Mouse (Mus musculus) hindbrain, embryonic 13.5 days (tissue): ENCODE measurements at regions not wholly inside any gene's neighbourhood (a gene's known extent, or its start where the extent isn't known, plus 50 kb on each side); places are given as distances from the start of the nearest gene placed in this dataset.
"Not testable (repeated sequence)": the region's sequence is repeated elsewhere in the genome, so short reads cannot be mapped to it uniquely, and the experiment has no call there.

Source experiments
- ATAC-seq: fragments of 200-750 bp; cut with Nextera tagmentation; 2 replicates; pipeline ENCODE4 v1.8.0; 2017; ENCODE audit warnings: moderate TSS enrichment; ENCODE audit not compliant: low FRiP score
- H3K27ac ChIP-seq: fragments of 300-500 bp; sonication (generic); 2 replicates; pipeline ENCODE4 v1.5.1; 2015; ENCODE audit warnings: inconsistent platforms, mild to moderate bottlenecking, moderate library complexity
- H3K27me3 ChIP-seq: fragments of 300-500 bp; sonication (generic); 2 replicates; pipeline ENCODE4 v1.6.1; 2015; ENCODE audit warnings: mild to moderate bottlenecking, inconsistent platforms
- H3K36me3 ChIP-seq: fragments of 300-500 bp; sonication (generic); 2 replicates; pipeline ENCODE4 v1.6.1; 2015; ENCODE audit warnings: mild to moderate bottlenecking, inconsistent platforms
- H3K4me1 ChIP-seq: fragments of 300-500 bp; sonication (generic); replicated peaks from 2 replicates; pipeline ENCODE4 v1.6.1; 2015; ENCODE audit warnings: inconsistent platforms
- H3K4me2 ChIP-seq: fragments of 300-500 bp; sonication (generic); 2 replicates; pipeline ENCODE4 v1.6.1; 2015; ENCODE audit warnings: inconsistent platforms, mild to moderate bottlenecking, moderate library complexity
- H3K4me3 ChIP-seq: fragments of 300-500 bp; sonication (generic); 2 replicates; pipeline ENCODE4 v1.5.1; 2015; ENCODE audit warnings: mild to moderate bottlenecking, inconsistent platforms
- H3K9ac ChIP-seq: fragments of 300-500 bp; sonication (generic); 2 replicates; pipeline ENCODE4 v1.6.1; 2015; ENCODE audit warnings: mild to moderate bottlenecking, inconsistent platforms
- H3K9me3 ChIP-seq: fragments of 300-500 bp; sonication (generic); 2 replicates; pipeline ENCODE4 v1.6.1; 2016; ENCODE audit warnings: inconsistent platforms
- WGBS: fragments of 180-500 bp; shearing (Covaris S2); methylation state at CpG from one replicate; pipeline ENCODE4 v1.1.7; 2015; 5-methylcytosine and 5-hydroxymethylcytosine counted together

DNA sequence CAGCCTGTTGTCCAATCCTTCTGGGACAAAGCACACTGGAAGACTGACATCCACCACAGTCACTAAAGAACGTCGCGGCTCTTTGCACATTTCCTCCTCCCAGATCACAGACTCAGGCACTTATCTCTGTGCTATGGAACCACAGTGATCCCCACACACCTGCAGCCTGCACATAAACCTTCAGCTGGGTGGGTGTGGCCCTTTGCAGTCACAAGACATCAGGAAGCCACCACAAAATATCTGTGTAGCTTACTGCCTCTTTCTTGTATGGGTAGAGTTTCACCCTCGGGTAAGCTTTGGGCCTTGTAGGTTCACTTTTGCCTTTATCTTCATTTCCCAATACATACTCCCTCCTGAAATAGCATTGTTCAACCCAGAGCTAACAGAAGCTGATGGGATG lies 496.1 kb downstream of the Dad1 start:
- 75% methylated on average over 4 of the region's 4 CpGs for WGBS

DNA sequence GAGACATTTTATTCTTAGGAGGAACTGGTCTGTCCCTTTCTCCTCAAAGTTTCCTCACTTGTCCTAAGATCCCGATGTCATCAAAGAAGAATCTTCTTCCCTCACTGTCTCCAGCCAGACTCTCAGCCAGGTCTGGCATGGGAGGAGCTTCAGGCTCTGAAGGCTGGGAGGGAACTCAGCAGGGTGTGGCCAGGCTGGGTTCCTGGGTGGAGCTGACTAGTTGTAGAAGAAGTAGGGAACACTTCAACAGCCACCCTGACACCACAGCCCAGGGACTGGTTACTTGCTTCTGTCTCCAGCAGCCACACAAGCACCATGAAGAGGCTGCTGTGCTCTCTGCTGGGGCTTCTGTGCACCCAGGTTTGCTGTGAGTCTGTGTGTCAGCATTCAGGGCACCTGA lies 496.8 kb downstream of the Dad1 start:
- H3K4me2 ChIP-seq, H3K4me3 ChIP-seq, ATAC-seq, H3K9ac ChIP-seq, H3K27me3 ChIP-seq, H3K9me3 ChIP-seq, H3K4me1 ChIP-seq, H3K36me3 ChIP-seq, H3K27ac ChIP-seq: not testable (repeated sequence)
- WGBS, result no CpG with 5 or more reads among the region's 1 CpGs

More for the DNA sequence above, 496.1 kb downstream of the Dad1 start:
- H3K27me3 ChIP-seq, H3K9ac ChIP-seq, H3K36me3 ChIP-seq, H3K9me3 ChIP-seq, H3K4me1 ChIP-seq, H3K4me2 ChIP-seq, H3K4me3 ChIP-seq, ATAC-seq, H3K27ac ChIP-seq: not testable (repeated sequence)

DNA sequence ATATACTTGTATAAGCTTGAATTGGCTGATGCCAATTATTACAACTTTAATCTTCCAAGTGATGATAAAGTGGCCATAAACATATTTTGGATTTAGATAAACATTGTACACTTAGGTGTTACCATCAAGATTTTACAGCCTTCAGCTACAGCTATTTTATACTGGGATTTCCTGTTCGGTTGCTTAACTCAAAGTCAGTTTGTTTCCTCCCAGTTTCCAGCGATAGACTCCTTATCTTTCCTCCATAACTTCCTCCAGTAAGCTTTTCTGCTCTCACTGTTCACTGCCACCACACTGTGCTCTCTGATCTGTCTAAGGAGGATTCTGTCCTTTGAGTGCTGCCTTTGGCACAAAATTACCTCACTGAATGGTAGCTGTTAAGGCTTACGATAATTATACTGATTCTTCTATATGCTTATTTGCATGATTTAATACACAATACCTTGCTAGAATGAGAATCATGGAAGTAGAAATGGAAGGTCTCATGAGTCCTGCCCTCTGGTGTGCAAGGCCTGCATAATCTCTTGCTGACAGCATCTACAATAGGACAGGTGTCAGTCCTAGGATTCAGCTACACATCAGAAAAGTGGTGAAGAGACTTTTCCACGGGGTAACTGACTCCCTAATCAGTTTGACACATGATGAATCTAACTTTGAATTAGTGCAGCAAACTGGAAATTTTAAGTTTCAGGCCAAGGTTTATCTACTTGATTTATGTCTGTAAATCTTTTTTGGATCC lies 503.0 kb downstream of the Dad1 start:
- Histone ChIP-seq H3K4me2 (no peak overlapping the region), H3K4me3 (no peak overlapping the region), H3K27ac (no peak overlapping the region), H3K4me1 (no peaks in the 10 kb centered on the region), H3K9ac (no peak overlapping the region), H3K27me3 (no peaks in the 10 kb centered on the region), H3K9me3 (no peaks in the 10 kb centered on the region), H3K36me3 (no peaks in the 10 kb centered on the region)
- 79% methylated on average over 4 of the region's 4 CpGs for WGBS
- ATAC-seq, result no peak

DNA sequence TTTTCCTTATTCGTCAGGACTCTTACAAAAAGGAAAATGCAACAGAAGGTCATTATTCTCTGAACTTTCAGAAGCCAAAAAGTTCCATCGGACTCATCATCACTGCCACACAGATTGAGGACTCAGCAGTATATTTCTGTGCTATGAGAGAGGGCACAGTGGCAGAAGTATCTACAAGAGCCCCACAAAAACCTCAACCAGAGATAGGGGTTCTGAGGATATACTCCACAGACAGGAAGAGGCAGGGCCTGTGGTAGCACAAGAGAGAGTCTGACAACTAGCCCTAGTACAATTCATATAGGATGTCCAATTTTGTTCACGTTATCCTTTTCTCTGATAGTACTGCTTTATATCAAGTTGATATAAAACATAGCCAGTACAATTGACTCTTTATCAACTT lies 510.4 kb downstream of the Dad1 start:
- not testable (repeated sequence) for H3K36me3 ChIP-seq, H3K4me3 ChIP-seq, H3K27ac ChIP-seq, H3K9ac ChIP-seq, H3K9me3 ChIP-seq, H3K27me3 ChIP-seq, ATAC-seq, H3K4me1 ChIP-seq, H3K4me2 ChIP-seq
- 89% methylated on average over 3 of the region's 3 CpGs for WGBS

DNA sequence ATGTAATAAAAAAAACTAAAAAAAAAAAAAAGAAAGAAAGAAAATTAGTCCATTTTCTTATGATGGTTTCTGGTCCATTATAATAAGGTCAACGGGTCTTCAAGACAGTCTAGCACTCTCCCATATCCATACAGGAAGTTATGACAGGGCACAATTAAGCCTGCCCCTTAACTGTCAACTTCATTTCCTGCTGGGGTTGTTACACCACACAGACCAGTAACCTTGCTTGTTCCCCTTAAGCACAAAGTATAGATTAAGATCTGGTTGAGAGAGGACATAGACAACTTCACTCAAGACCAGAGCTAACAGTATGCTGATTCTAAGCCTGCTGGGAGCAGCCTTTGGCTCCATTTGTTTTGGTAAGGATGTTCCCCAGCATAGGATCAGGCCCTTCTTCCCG lies 511.0 kb downstream of the Dad1 start:
- not testable (repeated sequence) for H3K27me3 ChIP-seq, H3K4me1 ChIP-seq, H3K4me2 ChIP-seq, H3K9ac ChIP-seq, H3K27ac ChIP-seq, H3K36me3 ChIP-seq, H3K4me3 ChIP-seq, H3K9me3 ChIP-seq, ATAC-seq
- 79% methylated on average over 2 of the region's 2 CpGs for WGBS

DNA sequence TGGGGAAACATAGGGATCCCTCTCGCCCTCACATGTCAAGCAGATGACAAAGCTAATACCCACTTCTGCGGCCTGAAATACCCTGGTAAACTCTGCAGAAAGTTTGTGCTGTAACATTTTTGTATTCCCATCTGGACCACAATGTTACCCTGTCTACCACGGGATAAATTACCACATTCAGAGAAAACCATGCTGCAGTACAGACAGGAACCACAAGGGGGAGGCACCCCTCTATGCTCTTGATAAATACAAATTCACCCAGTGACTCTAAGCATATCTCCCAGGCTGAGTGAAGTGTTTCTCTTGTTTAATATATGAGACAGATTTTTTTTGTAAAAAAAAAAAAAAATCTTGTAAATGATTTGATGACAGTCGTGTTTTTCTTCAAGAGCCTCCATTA lies 512.7 kb downstream of the Dad1 start:
- H3K27me3 ChIP-seq, ATAC-seq, H3K4me3 ChIP-seq, H3K36me3 ChIP-seq, H3K27ac ChIP-seq, H3K4me2 ChIP-seq, H3K9ac ChIP-seq, H3K4me1 ChIP-seq, H3K9me3 ChIP-seq: not testable (repeated sequence)
- WGBS, result 48% methylated on average over 4 of the region's 4 CpGs

DNA sequence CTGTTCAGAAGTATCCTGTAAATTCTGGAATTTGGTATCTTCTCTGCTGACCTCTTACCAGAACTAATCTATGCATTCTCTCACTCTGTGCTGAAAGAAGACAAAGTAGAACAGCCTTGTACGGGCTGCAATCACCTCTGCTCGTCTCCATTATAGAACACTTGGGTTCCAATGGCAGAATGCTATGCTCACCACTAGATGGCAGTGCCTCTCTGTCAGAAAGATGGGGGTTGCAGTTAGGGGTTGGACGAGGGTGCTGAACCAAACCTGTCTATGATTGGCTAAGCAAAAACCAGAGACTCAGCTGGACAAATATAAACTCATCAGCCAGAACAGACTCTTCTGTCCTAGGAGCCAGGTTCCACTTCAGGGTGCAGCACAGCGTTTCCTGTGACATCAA lies 515.9 kb downstream of the Dad1 start:
- 38% methylated on average over 4 of the region's 4 CpGs for WGBS
- not testable (repeated sequence) for H3K4me2 ChIP-seq, H3K9me3 ChIP-seq, H3K36me3 ChIP-seq, H3K4me1 ChIP-seq, H3K27me3 ChIP-seq, H3K27ac ChIP-seq, H3K4me3 ChIP-seq, H3K9ac ChIP-seq
- ATAC-seq, result 0 out of 2 replicates have a peak, but pooled peaks have one; percentile 17

DNA sequence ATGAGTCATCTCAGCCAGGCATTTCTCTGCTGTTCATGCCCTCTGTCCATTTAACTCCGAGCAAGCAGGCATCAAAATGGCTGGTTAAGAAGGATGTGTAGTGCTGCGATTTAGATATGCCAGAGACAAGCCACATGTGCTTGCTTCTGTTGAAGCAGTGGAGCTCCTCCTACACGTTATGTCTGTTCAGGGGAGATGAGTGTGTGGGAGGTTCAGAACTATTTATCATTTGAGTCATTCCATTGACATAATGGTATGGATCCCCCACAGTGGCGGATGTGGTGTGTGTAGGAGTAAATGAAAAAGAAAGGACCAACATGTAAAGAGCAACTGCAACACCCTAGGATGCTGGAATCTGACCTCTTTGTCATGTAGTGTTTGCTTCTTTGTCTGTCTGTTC lies 517.6 kb downstream of the Dad1 start:
- not testable (repeated sequence) for H3K27me3 ChIP-seq, H3K4me2 ChIP-seq, H3K9me3 ChIP-seq, H3K9ac ChIP-seq, H3K4me1 ChIP-seq, H3K36me3 ChIP-seq, H3K27ac ChIP-seq, ATAC-seq, H3K4me3 ChIP-seq
- 48% methylated on average over 4 of the region's 4 CpGs for WGBS

DNA sequence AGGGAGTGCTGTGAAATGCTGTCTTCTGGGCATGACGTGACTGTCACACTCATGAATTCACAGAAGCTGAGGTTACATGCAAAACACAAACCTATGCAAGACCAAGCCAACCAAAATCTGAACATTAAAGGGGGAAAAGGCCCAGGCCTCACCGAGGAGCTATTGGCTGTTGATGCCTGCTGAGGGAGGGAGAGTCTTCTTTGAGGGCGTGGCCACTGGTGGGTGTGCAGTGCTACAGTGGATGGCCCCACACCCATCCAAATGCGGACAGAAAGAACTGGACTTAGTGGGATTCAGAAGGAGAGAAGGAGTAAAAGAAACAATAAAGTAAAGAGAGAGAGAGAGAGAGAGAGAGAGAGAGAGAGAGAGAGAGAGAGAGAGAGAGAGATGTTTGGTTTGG lies 522.3 kb downstream of the Dad1 start:
- H3K36me3 ChIP-seq, ATAC-seq, H3K27me3 ChIP-seq, H3K4me2 ChIP-seq, H3K9me3 ChIP-seq, H3K4me1 ChIP-seq, H3K4me3 ChIP-seq, H3K9ac ChIP-seq, H3K27ac ChIP-seq: not testable (repeated sequence)
- no CpG with 5 or more reads among the region's 4 CpGs for WGBS

DNA sequence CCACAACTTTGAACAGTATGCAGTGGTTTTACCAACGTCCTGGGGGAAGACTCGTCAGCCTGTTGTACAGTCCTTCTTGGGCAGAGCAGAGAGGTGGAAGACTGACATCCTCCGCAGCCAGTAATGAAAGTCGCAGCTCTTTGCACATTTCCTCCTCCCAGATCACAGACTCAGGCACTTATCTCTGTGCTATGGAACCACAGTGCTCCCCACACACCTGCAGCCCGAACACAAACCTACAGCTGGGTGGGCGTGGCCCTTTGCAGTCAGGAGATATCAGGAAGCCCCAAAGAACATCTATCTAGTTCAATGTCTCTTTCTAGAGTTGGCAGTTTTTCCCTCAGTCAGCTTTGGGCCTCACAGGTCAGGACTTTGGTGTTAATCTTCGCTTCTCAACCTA lies 524.0 kb downstream of the Dad1 start:
- not testable (repeated sequence) for H3K4me2 ChIP-seq, H3K4me3 ChIP-seq, H3K9ac ChIP-seq, H3K9me3 ChIP-seq, H3K27ac ChIP-seq, ATAC-seq, H3K4me1 ChIP-seq, H3K36me3 ChIP-seq, H3K27me3 ChIP-seq
- 60% methylated on average over 1 of the region's 7 CpGs for WGBS

DNA sequence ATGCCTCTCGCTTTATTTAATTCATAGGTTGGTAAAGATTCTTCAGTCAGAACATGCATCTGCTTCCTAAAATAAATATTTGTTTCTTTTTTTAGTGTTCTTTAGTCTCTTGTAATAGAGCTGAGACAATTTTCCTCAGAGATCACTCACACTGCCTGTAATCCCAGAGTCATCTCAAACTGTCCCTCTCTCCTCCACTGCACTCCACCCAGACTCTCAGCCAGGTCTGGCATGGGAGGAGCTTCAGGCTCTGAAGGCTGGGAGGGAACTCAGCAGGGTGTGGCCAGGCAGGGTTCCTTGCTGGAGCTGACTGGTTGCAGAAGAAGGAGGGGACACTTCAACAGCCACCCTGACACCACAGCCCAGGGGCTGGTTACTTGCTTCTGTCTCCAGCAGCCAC lies 524.8 kb downstream of the Dad1 start:
- WGBS, result no CpG with 5 or more reads among the region's 1 CpGs
- H3K4me3 ChIP-seq, H3K27me3 ChIP-seq, H3K36me3 ChIP-seq, H3K4me1 ChIP-seq, H3K4me2 ChIP-seq, H3K27ac ChIP-seq, ATAC-seq, H3K9me3 ChIP-seq, H3K9ac ChIP-seq: not testable (repeated sequence)

DNA sequence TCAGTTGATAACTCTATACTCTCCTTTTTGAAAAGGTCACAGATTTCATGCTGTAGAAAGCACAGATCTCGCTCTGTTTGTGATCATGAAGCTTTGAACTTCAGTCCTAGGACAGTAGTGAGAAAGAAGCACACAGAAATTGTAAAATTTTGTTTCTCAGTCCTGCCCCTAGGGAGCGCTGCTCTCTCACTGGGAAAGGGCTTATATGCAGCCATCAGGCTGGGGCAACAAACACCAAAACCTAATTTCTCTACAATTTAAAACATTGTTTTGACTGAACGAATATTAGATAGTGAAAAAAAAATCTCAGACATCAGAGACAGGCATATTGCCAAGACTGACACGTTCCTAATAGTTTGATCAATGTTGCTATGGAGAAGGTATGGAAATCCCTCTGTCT lies 527.0 kb downstream of the Dad1 start:
- not testable (repeated sequence) for H3K4me3 ChIP-seq, H3K36me3 ChIP-seq, H3K27ac ChIP-seq, H3K27me3 ChIP-seq, H3K4me2 ChIP-seq, H3K4me1 ChIP-seq, H3K9ac ChIP-seq, ATAC-seq, H3K9me3 ChIP-seq
- 47% methylated on average over 2 of the region's 4 CpGs for WGBS

DNA sequence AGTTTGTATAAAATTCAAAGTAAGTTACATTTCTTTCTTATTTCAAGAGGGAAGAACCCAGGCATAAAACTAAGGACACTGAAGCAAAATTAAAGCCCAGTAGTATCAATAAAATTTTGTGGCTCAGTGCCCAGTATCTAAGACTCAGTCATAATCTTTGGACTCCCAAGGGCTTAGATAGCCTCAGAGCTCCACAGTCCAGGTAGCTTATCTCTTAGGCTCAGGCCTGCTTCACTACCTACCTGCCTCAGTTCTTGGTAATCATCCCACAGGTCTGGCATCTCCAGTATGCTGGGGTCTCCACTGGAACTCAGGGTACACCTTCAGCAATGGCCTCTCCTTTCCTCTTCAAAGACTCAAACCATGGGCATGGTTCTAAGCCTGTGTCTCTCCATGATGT lies 530.3 kb downstream of the Dad1 start:
- not testable (repeated sequence) for H3K27me3 ChIP-seq

DNA sequence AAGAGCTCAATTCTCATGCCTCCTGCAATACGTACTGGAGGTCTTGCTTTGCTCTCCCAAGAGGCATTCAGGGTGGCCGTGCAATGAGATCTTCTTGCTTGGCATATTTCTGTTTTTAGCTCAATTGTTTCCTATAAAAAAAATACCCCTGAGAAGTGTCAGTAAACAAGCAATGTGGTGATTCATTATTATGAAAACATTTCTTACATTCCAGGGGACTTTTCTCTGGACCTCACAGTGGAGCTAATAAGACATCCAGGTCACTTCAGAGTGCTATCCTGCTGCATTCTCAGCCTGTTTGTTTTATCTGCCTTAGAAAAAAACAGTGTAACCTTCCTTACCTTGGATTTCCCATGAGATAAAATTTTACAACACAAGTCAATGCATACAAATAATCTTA lies 532.0 kb downstream of the Dad1 start:
- not testable (repeated sequence) for H3K9ac ChIP-seq, H3K36me3 ChIP-seq, H3K4me2 ChIP-seq, H3K9me3 ChIP-seq, H3K27ac ChIP-seq, H3K4me1 ChIP-seq, H3K4me3 ChIP-seq, H3K27me3 ChIP-seq, ATAC-seq
- 74% methylated on average over 2 of the region's 2 CpGs for WGBS

More for the DNA sequence above, 530.3 kb downstream of the Dad1 start:
- not testable (repeated sequence) for H3K4me1 ChIP-seq, H3K4me3 ChIP-seq, H3K4me2 ChIP-seq, H3K9me3 ChIP-seq, H3K27ac ChIP-seq, H3K36me3 ChIP-seq, ATAC-seq, H3K9ac ChIP-seq
